Mouse (Mus musculus) forebrain, postnatal 0 days (tissue): ENCODE data around the gene Cdc20. TPM values are rescaled to one million over a fixed set of nuclear protein-coding genes. Genes with fewer than 3 reads are reported as not detected.

Experiments used
- ATAC-seq: fragments of 200-750 bp; cut with Nextera tagmentation; 2 replicates; pipeline ENCODE4 v1.8.0; 2017; ENCODE audit warnings: mild to moderate bottlenecking, moderate library complexity
- DNase-seq: peaks from one replicate; pipeline ENCODE4 v3.0.0-alpha.2; 2015
- H3K27ac ChIP-seq: fragments of 300-500 bp; sonication (generic); 2 replicates; pipeline ENCODE4 v1.5.1; 2014; ENCODE audit warnings: low read depth, mild to moderate bottlenecking, antibody characterized with exemption, low read length, moderate library complexity, mixed read lengths
- H3K27me3 ChIP-seq: fragments of 300-500 bp; sonication (generic); 2 replicates; pipeline ENCODE4 v1.6.1; 2014; ENCODE audit warnings: mild to moderate bottlenecking, low read length, mixed read lengths; ENCODE audit not compliant: insufficient read depth
- H3K36me3 ChIP-seq: fragments of 300-500 bp; sonication (generic); 2 replicates; pipeline ENCODE4 v1.6.1; 2014; ENCODE audit warnings: mild to moderate bottlenecking, moderate library complexity; ENCODE audit not compliant: insufficient read depth
- H3K4me1 ChIP-seq: fragments of 300-500 bp; sonication (generic); 2 replicates; pipeline ENCODE4 v1.6.1; 2014; ENCODE audit warnings: antibody characterized with exemption; ENCODE audit not compliant: insufficient read depth
- H3K4me2 ChIP-seq: fragments of 300-500 bp; sonication (generic); 2 replicates; pipeline ENCODE4 v1.6.1; 2014; ENCODE audit warnings: low read depth, mild to moderate bottlenecking, moderate library complexity
- H3K4me3 ChIP-seq: fragments of 300-500 bp; sonication (generic); 2 replicates; pipeline ENCODE4 v1.5.1; 2014; ENCODE audit warnings: low read depth, low read length, mixed read lengths
- H3K9ac ChIP-seq: fragments of 300-500 bp; sonication (generic); 2 replicates; pipeline ENCODE4 v1.6.1; 2014; ENCODE audit warnings: mild to moderate bottlenecking
- H3K9me3 ChIP-seq: fragments of 300-500 bp; sonication (generic); 2 replicates; pipeline ENCODE4 v1.6.1; 2016; ENCODE audit warnings: low read length
- CTCF ChIP-seq: sonication (generic); IDR thresholded peaks from 2 replicates; pipeline ENCODE4 v1.5.1; 2016; ENCODE audit warnings: antibody characterized with exemption, control low read depth, low read depth
- WGBS: fragments of 180-500 bp; shearing (Covaris S2); extraction: QIAGEN DNeasy Blood & Tissue Kit; methylation state at CpG from one replicate; pipeline ENCODE4 v1.1.7; 2014; 5-methylcytosine and 5-hydroxymethylcytosine counted together
- polyA plus RNA-seq: library from polyadenylated mRNA; unstranded; fragments of >200 nt; fragmentation: Nextera tagmentation; extraction: Ambion mirVana; gene quantifications from 2 replicates; pipeline ENCODE4 v1.2.1, GENCODE M21; 2015
- total RNA-seq: library from RNA; depleted of rRNA; stranded (reverse); fragments of >200 nt; gene quantifications from 2 replicates; pipeline ENCODE4 v1.2.3, GENCODE M21; 2014

Gene Cdc20
- total and polyA plus RNA-seq, 2 experiments from 2014 or later: 21.6 to 24.1 TPM

DNA sequence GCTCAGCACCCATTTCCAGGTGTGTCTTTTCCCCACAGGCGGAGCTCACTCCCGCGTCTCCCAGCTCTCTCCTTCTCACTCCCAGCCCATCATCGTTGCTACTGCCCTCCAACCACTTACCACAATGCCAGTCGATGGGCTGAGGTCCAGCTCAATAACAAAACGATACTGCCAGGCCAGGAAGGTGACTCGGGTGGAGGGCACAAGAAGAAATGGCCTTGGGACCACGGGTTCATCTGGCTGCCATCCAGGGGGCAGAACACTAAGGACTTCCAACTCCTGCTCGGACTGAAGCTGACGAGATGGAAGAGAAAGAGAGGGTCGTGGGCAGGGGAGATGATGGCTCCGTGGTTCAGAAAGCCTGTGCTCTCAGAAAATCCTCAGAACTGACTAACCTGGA lies 34.5 kb downstream of the Cdc20 start:
- no peak for ATAC-seq
- H3K4me1 ChIP-seq: no peaks in the 10 kb centered on the region
- no peak for DNase-seq
- H3K27me3 ChIP-seq: no peaks in the 10 kb centered on the region
- H3K4me2 ChIP-seq: no peak overlapping the region
- no peak overlapping the region for H3K4me3 ChIP-seq
- no peak overlapping the region for H3K9ac ChIP-seq
- WGBS: 94% methylated on average over 12 of the region's 12 CpGs
- no peak for TF ChIP-seq CTCF
- H3K9me3 ChIP-seq: no peaks in the 10 kb centered on the region
- H3K36me3 ChIP-seq: peaks cover 61% of the 10 kb centered on the region
- no peak overlapping the region for H3K27ac ChIP-seq

DNA sequence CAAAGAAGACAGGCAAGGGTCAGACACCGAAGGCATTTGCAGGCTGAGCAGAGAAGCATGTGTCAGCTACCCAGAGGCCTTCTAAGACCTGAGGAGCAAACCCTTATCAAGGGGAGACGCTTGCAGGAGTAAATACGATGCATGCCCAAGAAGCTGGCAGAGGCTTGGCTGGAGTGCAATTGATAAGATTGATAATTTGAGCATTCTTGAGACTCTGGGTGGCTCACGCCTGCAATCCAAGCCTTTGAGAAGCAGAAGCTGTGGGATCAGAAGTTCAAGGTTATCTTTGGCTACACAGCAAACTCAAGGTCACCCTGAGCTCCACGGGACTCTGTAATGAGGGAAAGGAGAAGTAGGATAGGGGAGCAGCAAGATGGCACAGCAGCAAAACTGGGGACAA lies 35.2 kb downstream of the Cdc20 start:
- ATAC-seq (no peak), DNase-seq (no peak)
- Histone ChIP-seq H3K27me3 (no peaks in the 10 kb centered on the region), H3K27ac (no peak overlapping the region), H3K9ac (no peak overlapping the region), H3K4me2 (no peak overlapping the region), H3K4me3 (no peak overlapping the region), H3K36me3 (peaks cover 69% of the 10 kb centered on the region), H3K9me3 (no peaks in the 10 kb centered on the region), H3K4me1 (no peaks in the 10 kb centered on the region)
- WGBS: 95% methylated on average over 5 of the region's 5 CpGs
- no peak for TF ChIP-seq CTCF

DNA sequence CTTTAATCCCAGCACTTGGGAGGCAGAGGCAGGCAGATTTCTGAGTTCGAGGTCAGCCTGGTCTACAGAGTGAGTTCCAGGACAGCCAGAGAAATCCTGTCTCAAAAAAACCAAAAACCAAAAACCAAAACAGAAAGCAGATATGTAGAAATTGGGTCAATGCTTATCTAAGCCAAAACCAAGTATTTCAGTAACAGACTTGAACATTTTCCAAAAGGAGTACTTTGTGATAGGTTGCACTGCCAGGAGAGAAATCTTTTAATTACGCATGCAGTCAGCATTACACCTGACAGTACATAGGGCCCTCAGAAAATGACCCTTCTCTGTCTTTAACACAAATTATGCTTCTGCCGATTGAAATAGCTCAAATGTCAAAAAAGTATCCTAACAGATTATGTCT lies 35.7 kb downstream of the Cdc20 start:
- no peak overlapping the region for H3K4me2 ChIP-seq
- no peaks in the 10 kb centered on the region for H3K27me3 ChIP-seq
- H3K4me1 ChIP-seq: no peaks in the 10 kb centered on the region
- no peak overlapping the region for H3K9ac ChIP-seq
- DNase-seq: no peak
- 95% methylated on average over 3 of the region's 3 CpGs for WGBS
- peaks cover 74% of the 10 kb centered on the region for H3K36me3 ChIP-seq
- H3K9me3 ChIP-seq: no peaks in the 10 kb centered on the region
- no peak overlapping the region for H3K27ac ChIP-seq
- ATAC-seq: no peak
- TF ChIP-seq CTCF: no peak
- H3K4me3 ChIP-seq: no peak overlapping the region

DNA sequence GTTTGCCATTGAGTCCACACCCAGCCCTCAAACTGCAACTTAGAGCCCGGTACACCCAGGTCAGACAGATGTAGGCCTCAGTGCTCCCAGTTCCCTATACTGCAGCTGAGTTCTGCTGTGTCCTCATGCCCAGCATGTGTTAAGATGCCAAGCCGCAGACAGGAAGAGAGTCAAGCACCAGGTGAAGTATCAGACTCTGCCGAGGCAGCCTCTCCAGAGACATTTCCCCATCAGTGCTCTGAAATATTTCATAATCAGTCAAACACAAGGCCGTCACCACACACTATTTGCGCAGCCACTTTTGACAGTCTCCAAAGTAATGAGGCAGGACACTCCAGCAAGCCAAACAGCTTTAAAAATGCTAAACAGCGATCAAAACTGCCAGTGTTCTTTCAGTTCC lies 38.8 kb downstream of the Cdc20 start:
- DNase-seq: no peak
- no peak for TF ChIP-seq CTCF
- Histone ChIP-seq H3K9me3 (no peaks in the 10 kb centered on the region), H3K27ac (no peak overlapping the region), H3K4me3 (no peak overlapping the region), H3K4me2 (no peak overlapping the region), H3K36me3 (peaks cover 94% of the 10 kb centered on the region), H3K9ac (no peak overlapping the region), H3K27me3 (no peaks in the 10 kb centered on the region), H3K4me1 (no peaks in the 10 kb centered on the region)
- ATAC-seq: no peak
- 97% methylated on average over 6 of the region's 6 CpGs for WGBS

DNA sequence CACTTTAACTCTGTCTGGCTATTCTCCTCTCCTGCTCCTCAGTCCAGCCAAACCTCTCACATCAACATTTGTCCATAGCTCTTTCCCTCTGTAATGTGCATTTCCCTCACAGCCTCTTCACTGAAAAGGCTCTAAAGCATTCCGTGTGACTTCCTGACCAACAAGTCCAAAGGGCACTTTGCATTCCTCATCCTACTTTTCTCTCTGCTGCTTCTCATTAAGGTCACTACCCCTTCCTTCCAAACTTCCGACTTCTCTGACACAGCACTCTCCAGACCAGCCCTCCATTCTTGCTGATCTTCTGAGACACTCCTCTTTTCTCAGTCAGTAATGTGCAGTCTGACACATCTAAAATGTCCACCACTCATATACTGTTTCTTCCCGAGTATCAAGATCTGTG lies 40.7 kb downstream of the Cdc20 start:
- Histone ChIP-seq H3K4me2 (no peak overlapping the region), H3K9ac (no peak overlapping the region), H3K4me3 (no peak overlapping the region), H3K27me3 (no peaks in the 10 kb centered on the region), H3K27ac (no peak overlapping the region), H3K9me3 (no peaks in the 10 kb centered on the region), H3K36me3 (peaks cover 95% of the 10 kb centered on the region), H3K4me1 (no peaks in the 10 kb centered on the region)
- WGBS: 88% methylated on average over 3 of the region's 3 CpGs
- no peak for TF ChIP-seq CTCF
- ATAC-seq (no peak), DNase-seq (no peak)

DNA sequence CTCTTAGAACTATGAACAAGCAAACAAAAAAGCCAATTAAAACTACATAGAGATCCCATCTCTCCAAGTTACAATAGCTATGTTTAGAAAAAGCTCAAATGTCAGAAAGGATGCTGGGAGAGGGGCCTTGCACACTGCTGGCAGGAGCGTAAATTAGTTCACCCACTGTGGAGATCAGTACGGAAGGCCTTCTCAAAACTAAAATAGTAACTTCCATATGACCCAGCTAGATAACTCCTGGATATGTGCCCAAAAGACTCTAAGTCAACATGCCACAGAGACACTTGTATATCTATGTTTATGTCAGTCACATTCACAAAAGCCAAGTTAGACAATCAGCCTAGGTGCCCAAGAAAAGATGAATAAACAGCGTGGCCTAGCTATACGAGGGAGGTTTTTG lies 41.9 kb downstream of the Cdc20 start:
- Histone ChIP-seq H3K4me3 (no peak overlapping the region), H3K9ac (no peak overlapping the region), H3K4me2 (no peak overlapping the region), H3K27ac (no peak overlapping the region), H3K27me3 (no peaks in the 10 kb centered on the region), H3K36me3 (peaks cover 95% of the 10 kb centered on the region), H3K4me1 (no peaks in the 10 kb centered on the region), H3K9me3 (no peaks in the 10 kb centered on the region)
- no peak for TF ChIP-seq CTCF
- ATAC-seq: no peak
- no peak for DNase-seq
- 87% methylated on average over 4 of the region's 4 CpGs for WGBS

DNA sequence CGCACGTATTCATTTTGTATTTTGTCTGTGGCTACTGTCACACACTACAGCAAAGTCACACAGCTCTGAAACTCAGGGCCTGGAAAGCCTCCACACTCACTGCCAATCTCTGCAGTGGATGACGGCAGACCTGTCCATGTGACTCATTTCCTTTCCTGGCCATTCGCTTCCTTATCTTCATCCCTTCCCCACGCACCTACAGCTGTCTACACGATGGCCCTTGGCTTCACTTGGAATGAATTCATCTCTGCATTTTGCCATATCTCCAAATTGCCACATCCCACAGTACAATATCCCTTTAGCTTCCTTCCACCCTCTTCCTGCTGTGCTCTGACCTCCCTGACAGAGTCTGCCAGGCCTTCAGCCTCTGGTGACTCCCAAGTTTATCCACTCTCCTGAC lies 42.6 kb downstream of the Cdc20 start:
- no peak overlapping the region for H3K9ac ChIP-seq

DNA sequence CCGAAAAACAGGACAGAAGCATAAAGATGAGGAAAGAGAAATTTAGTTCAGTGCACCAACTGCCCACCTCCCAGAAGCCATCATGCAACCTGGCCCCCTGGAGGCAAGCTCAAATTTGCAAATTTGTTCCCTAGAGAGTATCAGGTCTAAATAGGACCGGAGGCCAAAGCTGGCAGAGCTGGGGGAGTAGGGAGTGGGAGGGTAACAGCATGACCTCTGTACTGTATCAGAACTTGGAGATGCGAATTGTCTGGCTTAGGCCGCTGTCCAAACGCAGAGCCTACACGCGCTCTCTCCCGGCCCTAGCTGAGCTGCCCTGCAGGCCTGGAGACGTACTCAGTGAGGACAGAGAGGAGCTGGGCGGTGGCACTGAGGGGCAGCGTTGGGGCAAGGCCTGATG lies 47.0 kb downstream of the Cdc20 start:
- Histone ChIP-seq H3K4me3 (no peak overlapping the region), H3K9me3 (no peaks in the 10 kb centered on the region), H3K27ac (no peak overlapping the region), H3K27me3 (no peaks in the 10 kb centered on the region), H3K9ac (no peak overlapping the region), H3K36me3 (peaks cover 98% of the 10 kb centered on the region), H3K4me2 (no peak overlapping the region), H3K4me1 (no peaks in the 10 kb centered on the region)
- TF ChIP-seq CTCF: no peak
- DNase-seq (no peak), ATAC-seq (no peak)
- WGBS: 95% methylated on average over 11 of the region's 11 CpGs

More for the DNA sequence above, 42.6 kb downstream of the Cdc20 start:
- no peaks in the 10 kb centered on the region for H3K27me3 ChIP-seq
- no peaks in the 10 kb centered on the region for H3K9me3 ChIP-seq
- 95% methylated on average over 6 of the region's 6 CpGs for WGBS
- peaks cover 94% of the 10 kb centered on the region for H3K36me3 ChIP-seq
- no peaks in the 10 kb centered on the region for H3K4me1 ChIP-seq
- no peak overlapping the region for H3K4me3 ChIP-seq
- ATAC-seq: no peak
- no peak overlapping the region for H3K4me2 ChIP-seq
- DNase-seq: no peak
- no peak overlapping the region for H3K27ac ChIP-seq
- no peak for TF ChIP-seq CTCF
